Mouse (Mus musculus) Patski (cell line): Measurements from ENCODE around the gene Rcan1. TPM values are rescaled to one million over a fixed set of nuclear protein-coding genes. Genes with fewer than 3 reads are reported as not detected.
"Not testable (repeated sequence)": the region's sequence is repeated elsewhere in the genome, so short reads cannot be mapped to it uniquely, and the experiment has no call there.

Experiments
- ATAC-seq: fragments of 100-300 bp; one replicate; pipeline ENCODE4 v1.8.0; 2021
- CTCF ChIA-PET: fragments of 350-600 bp; sonication (Branson Sonifier 250); formaldehyde crosslinking; loops from one replicate; lab custom pipeline; 2022; ENCODE audit warnings: inconsistent platforms; lab: Charles Lee
- POLR2A ChIA-PET: fragments of 350-600 bp; sonication (Branson Sonifier 250); formaldehyde crosslinking; loops from one replicate; lab custom pipeline; 2022; ENCODE audit warnings: antibody characterized with exemption, inconsistent platforms; lab: Charles Lee
- DNase-seq: peaks from one replicate; pipeline ENCODE4 v3.0.0-alpha.2; 2011; ENCODE audit warnings: low read depth, low spot score
- H3K27me3 ChIP-seq: fragments of 371-371 bp; one replicate; pipeline ENCODE4 v1.5.1; 2021
- CTCF ChIP-seq: fragments of 100-300 bp; IDR thresholded peaks from one replicate; pipeline ENCODE4 v1.5.1; 2021
- in situ Hi-C: fragments of 300-500 bp; cut with MboI; formaldehyde crosslinking; loops from 3 replicates; pipeline ENCODE4 v1.11.1; 2018; ENCODE audit warnings: low pct_unique_long_range_greater_than_20kb, mixed read lengths
- polyA plus RNA-seq: library from polyadenylated mRNA; unstranded; gene quantifications from one replicate; pipeline ENCODE4 v1.2.3, GENCODE M21; 2021

The Rcan1 gene
- polyA plus RNA-seq, 1 experiment from 2014 or later, result 119 TPM

GRCm38 (mm10) chr16:92425875-92426274, 44.8 kb downstream of the Rcan1 start:
- no peak for TF ChIP-seq CTCF
- ChIA-PET CTCF (interaction anchor here (0.7 to 3.1 kb wide), 7 partner anchors 9 to 90 kb away, joined by 3 to 10 read pairs (median 5); no protein-coding TSS in a partner anchor), POLR2A (interaction anchor here (0.7 kb wide), 1 partner anchor 35 kb away, joined by 6 read pairs; no protein-coding TSS in a partner anchor)
- DNase-seq, result no peak
- H3K27me3 ChIP-seq, result no peaks in the 10 kb centered on the region
- in situ Hi-C loops, result no loop called here
- no peak for ATAC-seq

GRCm38 (mm10) chr16:92423363-92423762, 47.3 kb downstream of the Rcan1 start:
- no peak for ATAC-seq
- no peaks in the 10 kb centered on the region for H3K27me3 ChIP-seq
- POLR2A ChIA-PET, result interaction anchor here (0.6 to 3.2 kb wide), 2 partner anchors 24 to 48 kb away, joined by 3 to 7 read pairs; no protein-coding TSS in a partner anchor
- no peak for TF ChIP-seq CTCF
- no peak for DNase-seq
- in situ Hi-C loops, result no loop called here
- CTCF ChIA-PET, result interaction anchor here (1.2 to 1.7 kb wide), 2 partner anchors 11 to 23 kb away, joined by 3 to 4 read pairs; no protein-coding TSS in a partner anchor

- DNase-seq, result no peak
- no peaks in the 10 kb centered on the region for H3K27me3 ChIP-seq
- ChIA-PET POLR2A (interaction anchor here (3.2 kb wide), 1 partner anchor 23 kb away, joined by 7 read pairs; no protein-coding TSS in a partner anchor), CTCF (interaction anchor here (0.9 to 1.7 kb wide), 3 partner anchors 10 to 22 kb away, joined by 3 to 4 read pairs (median 3); no protein-coding TSS in a partner anchor)
- no peak for TF ChIP-seq CTCF
- no peak for ATAC-seq
- in situ Hi-C loops, result no loop called here
These were observed 48.0 kb downstream of the Rcan1 start for GRCm38 (mm10) chr16:92422435-92423362.

- ChIA-PET POLR2A (interaction anchor here (0.6 to 3.2 kb wide), 3 partner anchors 19 to 23 kb away, joined by 3 to 7 read pairs (median 5); no protein-coding TSS in a partner anchor), CTCF (interaction anchor here (0.9 to 1.6 kb wide), 2 partner anchors 12 to 21 kb away, joined by 3 to 5 read pairs; no protein-coding TSS in a partner anchor)
- ATAC-seq, result no peak
These were observed 49.3 kb downstream of the Rcan1 start for GRCm38 (mm10) chr16:92421147-92421934.

GRCm38 (mm10) chr16:92420641-92421040, 50.0 kb downstream of the Rcan1 start:
- no peak for ATAC-seq
- no peak for TF ChIP-seq CTCF
- CTCF ChIA-PET, result interaction anchor here (1.6 kb wide), 1 partner anchor 11 kb away, joined by 5 read pairs; no protein-coding TSS in a partner anchor
- in situ Hi-C loops, result no loop called here
- H3K27me3 ChIP-seq, result no peaks in the 10 kb centered on the region
- POLR2A ChIA-PET, result interaction anchor here (0.6 to 3.2 kb wide), 2 partner anchors 21 to 24 kb away, joined by 3 to 7 read pairs; no protein-coding TSS in a partner anchor
- no peak for DNase-seq

More at GRCm38 (mm10) chr16:92421147-92421934, 49.3 kb downstream of the Rcan1 start:
- no peak for TF ChIP-seq CTCF
- H3K27me3 ChIP-seq, result no peaks in the 10 kb centered on the region
- in situ Hi-C loops, result no loop called here
- no peak for DNase-seq

GRCm38 (mm10) chr16:92419099-92419498, 51.6 kb downstream of the Rcan1 start:
- ATAC-seq, result no peak
- DNase-seq, result no peak
- ChIA-PET CTCF (no interaction called here), POLR2A (interaction anchor here (0.7 kb wide), 1 partner anchor 9 kb away, joined by 4 read pairs; no protein-coding TSS in a partner anchor)
- no peaks in the 10 kb centered on the region for H3K27me3 ChIP-seq
- in situ Hi-C loops, result no loop called here
- TF ChIP-seq CTCF, result no peak

GRCm38 (mm10) chr16:92417267-92417666, 53.4 kb downstream of the Rcan1 start:
- ATAC-seq (no peak), DNase-seq (no peak)
- ChIA-PET CTCF (no interaction called here), POLR2A (interaction anchor here (1.3 kb wide), 1 partner anchor 11 kb away, joined by 3 read pairs; no protein-coding TSS in a partner anchor)
- H3K27me3 ChIP-seq, result no peaks in the 10 kb centered on the region
- in situ Hi-C loops, result no loop called here
- no peak for TF ChIP-seq CTCF

GRCm38 (mm10) chr16:92415702-92416118, 55.0 kb downstream of the Rcan1 start:
- no peaks in the 10 kb centered on the region for H3K27me3 ChIP-seq
- ChIA-PET POLR2A (interaction anchor here (0.6 to 0.7 kb wide), 2 partner anchors 31 to 40 kb away, joined by 3 to 4 read pairs; no protein-coding TSS in a partner anchor), CTCF (no interaction called here)
- in situ Hi-C loops, result no loop called here
- no peak for TF ChIP-seq CTCF
- ATAC-seq, result no peak
- DNase-seq, result no peak

- ATAC-seq, POLR2A ChIA-PET, in situ Hi-C loops, CTCF ChIA-PET, H3K27me3 ChIP-seq, DNase-seq: not testable (repeated sequence)
These were observed 55.6 kb downstream of the Rcan1 start for GRCm38 (mm10) chr16:92415038-92415437.

GRCm38 (mm10) chr16:92412888-92413287, 57.8 kb downstream of the Rcan1 start:
- H3K27me3 ChIP-seq, result no peaks in the 10 kb centered on the region
- in situ Hi-C loops, result no loop called here
- DNase-seq, result no peak
- ChIA-PET POLR2A (no interaction called here), CTCF (interaction anchor here (0.9 to 2.2 kb wide), 2 partner anchors 10 kb away, joined by 3 to 6 read pairs; no protein-coding TSS in a partner anchor)
- no peak for ATAC-seq
- TF ChIP-seq CTCF, result no peak
